Mouse (Mus musculus) olfactory bulb, adult 2 months (tissue): ENCODE results near the gene Hnrnph3.

ENCODE experiments used
- CTCF ChIP-seq: fragments of 200-500 bp; IDR thresholded peaks from 2 replicates; pipeline ENCODE4 v1.5.1; 2012; ENCODE audit warnings: low read depth, mild to moderate bottlenecking, low read length, moderate library complexity; ENCODE audit not compliant: insufficient read depth
- POLR2A ChIP-seq: fragments of 200-500 bp; IDR thresholded peaks from 2 replicates; pipeline ENCODE4 v1.6.1; 2012; ENCODE audit warnings: mild to moderate bottlenecking, low read depth, low read length, moderate library complexity; ENCODE audit not compliant: insufficient read depth

GRCm38 (mm10) chr10:63032956-63033355 is 8.9 kb upstream of the Hnrnph3 start:
- TF ChIP-seq POLR2A (no peak), CTCF (no peak)
